Mouse (Mus musculus) G1E (cell line): Measurements from ENCODE around the gene Prkag1.

Experiments used
- CTCF ChIP-seq: IDR thresholded peaks from 2 replicates; pipeline ENCODE4 v1.5.1; 2012; ENCODE audit warnings: low read depth, low read length, inconsistent platforms, mixed read lengths
- GATA1 ChIP-seq: IDR thresholded peaks from 2 replicates; pipeline ENCODE4 v1.6.1; 2012; ENCODE audit warnings: borderline replicate concordance, low read length, inconsistent platforms, mixed read lengths
- GATA2 ChIP-seq: IDR thresholded peaks from 2 replicates; pipeline ENCODE4 v1.6.1; 2012; ENCODE audit warnings: low read depth, low read length, inconsistent platforms, borderline replicate concordance
- POLR2AphosphoS5 ChIP-seq: IDR thresholded peaks from 2 replicates; pipeline ENCODE4 v1.6.1; 2012; ENCODE audit warnings: low read depth, low read length, inconsistent platforms; ENCODE audit not compliant: insufficient replicate concordance
- TAL1 ChIP-seq: conservative IDR thresholded peaks from 2 replicates; pipeline ENCODE4 v1.6.1; 2012; ENCODE audit warnings: low read depth, low read length, inconsistent platforms, mixed read lengths

GRCm38 (mm10) chr15:98775533-98775932 lies 55.8 kb downstream of the Prkag1 start:
- TF ChIP-seq CTCF (no peak), POLR2AphosphoS5 (no peak), GATA1 (no peak), TAL1 (no peak), GATA2 (no peak)
